14 mouse cellular contexts compared by ENCODE assay signal in the genomic region with DNA sequence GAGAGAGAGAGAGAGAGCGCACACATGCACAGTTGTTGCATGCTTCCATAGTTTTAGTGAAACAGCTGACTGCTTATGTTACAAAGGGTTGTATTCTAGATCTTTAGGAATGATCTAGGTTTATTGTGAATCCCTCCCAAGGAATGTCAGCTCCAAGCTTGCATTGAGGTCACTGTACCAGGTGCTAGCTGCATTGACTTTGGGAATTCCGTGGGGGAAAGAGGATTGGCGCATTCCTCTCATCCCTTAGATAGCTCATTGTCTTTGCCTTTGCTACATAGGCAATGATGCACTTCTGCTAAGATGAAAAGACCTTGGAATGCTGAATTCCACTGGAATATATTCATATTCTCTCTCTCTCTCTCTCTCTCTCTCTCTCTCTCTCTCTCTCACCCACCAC.
"Had no signal": no experiment of that assay in that cellular context is flagged by ENCODE, and none has a peak within 500 bp of the region (broad histone marks: within the 10 kb centered on the region; RNA-seq: fewer than 3 reads in every experiment).

No protein-coding gene starts in this region.

- DNase-seq: cerebellum, adult 9-11 months; cerebellum, postnatal 10 days; cerebellum, postnatal 14 days; cerebellum, postnatal 25 days; cerebellum, postnatal 36 days; embryo, embryonic 11 days; forebrain, postnatal 0 days; gastrocnemius, adult 2 months; gastrocnemius, postnatal 10 days; gastrocnemius, postnatal 14 days; gastrocnemius, postnatal 25 days; gastrocnemius, postnatal 36 days; heart, adult 18-20 months; heart, adult 2 months had no signal
